Mouse (Mus musculus) midbrain, embryonic 10.5 days (tissue): ENCODE data around the gene Nenf. TPM values are rescaled to one million over a fixed set of nuclear protein-coding genes. Genes with fewer than 3 reads are reported as not detected.

Source experiments
- DNase-seq: peaks from one replicate; pipeline ENCODE4 v3.0.0-alpha.2; 2017; ENCODE audit warnings: low spot score
- H3K27ac ChIP-seq: fragments of 300-500 bp; sonication (generic); replicated peaks from 2 replicates; pipeline ENCODE4 v1.5.1; 2016; ENCODE audit warnings: mild to moderate bottlenecking
- H3K27me3 ChIP-seq: fragments of 300-500 bp; sonication (generic); 2 replicates; pipeline ENCODE4 v1.6.1; 2016; ENCODE audit warnings: low read depth, mild to moderate bottlenecking; ENCODE audit not compliant: poor library complexity, severe bottlenecking
- H3K36me3 ChIP-seq: fragments of 300-500 bp; sonication (generic); 2 replicates; pipeline ENCODE4 v1.6.1; 2016; ENCODE audit warnings: mild to moderate bottlenecking, moderate library complexity
- H3K4me1 ChIP-seq: fragments of 300-500 bp; sonication (generic); 2 replicates; pipeline ENCODE4 v1.6.1; 2016
- H3K4me3 ChIP-seq: fragments of 300-500 bp; sonication (generic); 2 replicates; pipeline ENCODE4 v1.5.1; 2016; ENCODE audit warnings: mild to moderate bottlenecking, moderate library complexity
- H3K9me3 ChIP-seq: fragments of 300-500 bp; sonication (generic); replicated peaks from 2 replicates; pipeline ENCODE4 v1.6.1; 2016; ENCODE audit warnings: mild to moderate bottlenecking
- WGBS: fragments of 180-500 bp; shearing (Covaris S2); methylation state at CpG from one replicate; pipeline ENCODE4 v1.1.7; 2016; 5-methylcytosine and 5-hydroxymethylcytosine counted together
- polyA plus RNA-seq: library from polyadenylated mRNA; unstranded; fragments of >200 nt; fragmentation: Nextera tagmentation; extraction: Ambion mirVana; gene quantifications from 2 replicates; pipeline ENCODE4 v1.2.1, GENCODE M21; 2016

Gene Nenf
- polyA plus RNA-seq, 1 experiment from 2014 or later: 49.4 TPM

- Histone ChIP-seq H3K4me3 (no peak overlapping the region), H3K4me1 (no peaks in the 10 kb centered on the region), H3K9me3 (no peaks in the 10 kb centered on the region), H3K27ac (no peak overlapping the region), H3K36me3 (no peaks in the 10 kb centered on the region), H3K27me3 (no peaks in the 10 kb centered on the region)
- WGBS: 59% methylated on average over 3 of the region's 3 CpGs
- no peak for DNase-seq
Measured at GRCm38 (mm10) chr1:191295784-191296183, 22.2 kb downstream of the Nenf start.

DNA sequence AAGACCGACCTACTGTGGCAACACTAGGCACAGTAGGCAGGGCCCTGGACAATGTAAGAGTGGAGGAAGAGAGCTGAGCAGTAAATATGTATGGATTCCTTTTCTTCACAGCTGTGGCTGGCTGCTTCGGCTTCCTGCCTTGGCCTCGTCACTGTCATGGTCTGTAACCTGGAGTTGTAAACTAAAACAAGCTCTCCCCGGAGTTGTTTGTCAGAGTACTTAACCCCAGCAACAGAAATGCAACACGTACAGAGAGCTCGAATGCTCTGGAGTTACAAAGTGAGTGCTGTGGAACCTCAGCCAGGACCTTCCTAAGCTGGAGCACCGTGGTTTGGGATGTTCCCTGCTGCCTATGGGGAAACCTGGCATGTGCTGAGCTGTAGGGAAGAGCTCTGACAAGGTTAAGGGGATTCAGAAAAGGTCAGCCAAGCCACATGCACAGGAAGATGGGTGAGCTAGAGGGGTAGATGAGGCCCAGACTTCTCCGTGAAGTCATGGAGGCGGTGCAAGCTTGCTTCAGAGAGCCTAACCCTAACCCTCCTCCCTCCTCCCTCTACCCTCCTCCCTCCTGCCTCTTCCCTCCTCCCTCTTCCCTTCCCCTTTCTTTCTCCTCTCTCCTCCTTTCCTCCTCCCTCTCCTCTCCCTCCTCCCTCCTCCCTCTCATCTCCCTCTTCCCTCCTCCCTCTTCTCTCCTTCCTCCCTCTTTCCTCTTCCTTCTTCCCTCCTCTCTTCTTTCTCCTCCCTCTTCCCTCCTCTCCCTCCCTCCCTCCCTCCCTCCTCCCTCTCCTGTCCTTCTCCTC, 23.8 kb downstream of the Nenf start:
- Histone ChIP-seq H3K4me1 (no peaks in the 10 kb centered on the region), H3K27me3 (no peaks in the 10 kb centered on the region), H3K36me3 (no peaks in the 10 kb centered on the region), H3K4me3 (no peak overlapping the region), H3K27ac (no peak overlapping the region), H3K9me3 (no peaks in the 10 kb centered on the region)
- 71% methylated on average over 9 of the region's 9 CpGs for WGBS
- no peak for DNase-seq

- Histone ChIP-seq H3K9me3 (no peaks in the 10 kb centered on the region), H3K27ac (no peak overlapping the region), H3K36me3 (no peaks in the 10 kb centered on the region), H3K4me3 (no peak overlapping the region), H3K4me1 (no peaks in the 10 kb centered on the region), H3K27me3 (no peaks in the 10 kb centered on the region)
- 88% methylated on average over 2 of the region's 2 CpGs for WGBS
- no peak for DNase-seq
Measured at GRCm38 (mm10) chr1:191293051-191293450, 24.9 kb downstream of the Nenf start.

DNA sequence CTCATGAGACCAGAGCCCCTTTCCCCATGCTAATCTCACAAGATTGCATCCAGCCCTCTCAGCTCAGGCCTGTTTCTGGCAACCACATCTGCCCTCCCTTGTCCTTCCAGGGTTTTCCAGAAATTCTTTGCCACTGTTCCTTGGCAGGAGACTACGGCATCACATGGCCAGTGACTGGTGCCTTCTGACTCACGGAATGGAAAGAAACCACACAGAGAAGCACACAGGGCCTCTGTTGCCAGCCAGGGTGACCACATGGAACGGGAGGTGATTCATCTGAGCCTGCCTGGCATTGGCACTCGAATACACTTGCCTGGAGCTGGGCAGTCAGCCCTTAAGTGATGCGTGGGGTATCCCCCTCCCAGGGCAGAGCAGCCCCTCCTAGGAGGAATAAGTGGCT, 25.6 kb downstream of the Nenf start:
- no peak for DNase-seq
- Histone ChIP-seq H3K4me3 (no peak overlapping the region), H3K9me3 (no peaks in the 10 kb centered on the region), H3K27ac (no peak overlapping the region), H3K27me3 (no peaks in the 10 kb centered on the region), H3K4me1 (no peaks in the 10 kb centered on the region), H3K36me3 (no peaks in the 10 kb centered on the region)
- WGBS: 80% methylated on average over 5 of the region's 5 CpGs

GRCm38 (mm10) chr1:191288762-191289161, 29.2 kb downstream of the Nenf start:
- Histone ChIP-seq H3K27me3 (no peaks in the 10 kb centered on the region), H3K27ac (no peak overlapping the region), H3K4me3 (no peak overlapping the region), H3K36me3 (no peaks in the 10 kb centered on the region), H3K9me3 (no peaks in the 10 kb centered on the region), H3K4me1 (no peaks in the 10 kb centered on the region)
- peak; percentile 45 for DNase-seq
- 31% methylated on average over 8 of the region's 8 CpGs for WGBS

GRCm38 (mm10) chr1:191284502-191284901, 33.5 kb downstream of the Nenf start:
- no peak for DNase-seq
- H3K9me3 ChIP-seq: no peaks in the 10 kb centered on the region
- WGBS: 90% methylated on average over 8 of the region's 8 CpGs

DNA sequence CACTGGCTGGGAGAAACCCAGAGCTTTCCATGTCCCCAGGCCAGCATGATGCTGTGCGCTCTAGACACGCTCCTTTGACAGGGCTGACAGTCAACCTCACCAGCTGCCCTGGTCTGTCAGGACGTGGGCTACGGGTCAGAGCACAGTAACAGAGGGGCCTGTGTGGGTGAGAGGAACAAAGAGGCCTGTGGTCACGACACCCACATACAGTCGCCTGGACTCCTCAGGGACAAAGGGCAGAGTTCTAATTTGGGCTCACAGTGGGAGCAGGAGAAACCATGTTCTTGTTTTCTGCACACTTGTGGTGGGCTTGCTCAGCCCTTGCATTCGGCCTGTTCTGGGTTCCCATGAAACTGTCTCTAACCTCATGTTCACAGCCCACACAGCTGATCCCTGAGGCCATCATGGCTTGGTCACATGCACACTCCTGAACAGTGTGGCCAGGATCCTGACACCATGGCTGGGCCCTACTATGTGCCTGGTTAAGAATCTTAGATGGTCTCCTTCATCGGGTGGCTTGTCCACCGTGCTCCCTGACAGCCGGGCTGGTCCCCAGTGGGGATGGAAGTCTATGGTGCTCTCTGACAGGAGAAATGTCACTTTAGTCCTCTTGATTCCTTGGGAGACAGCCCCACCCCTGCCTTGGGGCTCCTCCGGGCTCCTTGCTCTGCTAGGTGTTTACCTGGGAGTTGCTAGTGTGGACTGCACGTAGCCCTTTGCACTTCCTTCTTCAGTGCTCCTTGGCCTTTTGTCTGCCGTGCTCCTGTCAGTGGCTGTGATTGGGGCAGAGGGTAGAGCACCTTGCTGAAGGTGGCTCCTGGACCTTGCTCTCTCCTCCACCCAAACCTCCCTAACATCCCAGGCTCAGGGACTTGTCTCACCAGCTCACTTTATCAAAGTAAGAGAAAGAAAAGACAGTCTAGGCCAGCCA, 34.6 kb downstream of the Nenf start:
- H3K4me3 ChIP-seq: no peak overlapping the region
- peaks cover 15% of the 10 kb centered on the region for H3K4me1 ChIP-seq
- no peaks in the 10 kb centered on the region for H3K36me3 ChIP-seq
- DNase-seq: no peak
- no peaks in the 10 kb centered on the region for H3K27me3 ChIP-seq
- H3K27ac ChIP-seq: no peak overlapping the region
- 83% methylated on average over 13 of the region's 13 CpGs for WGBS
- H3K9me3 ChIP-seq: no peaks in the 10 kb centered on the region

More at GRCm38 (mm10) chr1:191284502-191284901, 33.5 kb downstream of the Nenf start:
- Histone ChIP-seq H3K4me1 (peaks cover 15% of the 10 kb centered on the region), H3K4me3 (no peak overlapping the region), H3K27me3 (no peaks in the 10 kb centered on the region), H3K27ac (no peak overlapping the region), H3K36me3 (no peaks in the 10 kb centered on the region)

- no peak overlapping the region for H3K27ac ChIP-seq
- H3K36me3 ChIP-seq: no peaks in the 10 kb centered on the region
- H3K4me1 ChIP-seq: peaks cover 25% of the 10 kb centered on the region
- DNase-seq: no peak
- no peaks in the 10 kb centered on the region for H3K27me3 ChIP-seq
- 100% methylated on average over 1 of the region's 1 CpGs for WGBS
- no peaks in the 10 kb centered on the region for H3K9me3 ChIP-seq
- H3K4me3 ChIP-seq: no peak overlapping the region
Measured at GRCm38 (mm10) chr1:191282319-191282718, 35.7 kb downstream of the Nenf start.

DNA sequence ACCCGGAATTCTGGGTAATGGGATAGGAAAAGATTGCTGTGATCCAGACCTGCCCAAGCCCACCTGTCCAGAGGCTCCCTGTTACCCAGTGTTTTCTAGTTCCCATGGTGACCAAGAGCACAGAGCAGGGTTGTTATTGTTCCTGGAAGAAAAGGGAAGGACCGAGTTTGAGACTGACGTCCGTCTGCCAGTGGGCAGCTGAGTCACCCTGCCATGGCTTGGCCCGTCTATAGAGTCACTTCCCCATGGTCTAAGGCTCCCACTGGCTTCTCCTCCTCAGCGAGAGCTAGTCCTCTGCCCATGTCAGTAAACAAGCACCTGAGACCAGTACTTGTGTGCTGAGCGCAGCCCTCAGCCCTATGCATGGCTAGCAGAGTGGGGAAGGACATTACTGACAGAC, 36.8 kb downstream of the Nenf start:
- DNase-seq: no peak
- no peak overlapping the region for H3K4me3 ChIP-seq

GRCm38 (mm10) chr1:191278324-191278723, 39.7 kb downstream of the Nenf start:
- Histone ChIP-seq H3K9me3 (no peaks in the 10 kb centered on the region), H3K27ac (no peak overlapping the region), H3K4me1 (peaks cover 26% of the 10 kb centered on the region), H3K36me3 (no peaks in the 10 kb centered on the region), H3K4me3 (no peak overlapping the region), H3K27me3 (0 out of 2 replicates have a peak, but pooled peaks cover 7% of the 10 kb centered on the region)
- 88% methylated on average over 4 of the region's 4 CpGs for WGBS
- DNase-seq: no peak

More for the DNA sequence above, 36.8 kb downstream of the Nenf start:
- Histone ChIP-seq H3K27ac (no peak overlapping the region), H3K9me3 (no peaks in the 10 kb centered on the region), H3K4me1 (peaks cover 29% of the 10 kb centered on the region), H3K27me3 (no peaks in the 10 kb centered on the region), H3K36me3 (no peaks in the 10 kb centered on the region)
- whole genome bisulfite sequencing: 68% methylated on average over 7 of the region's 7 CpGs

- Histone ChIP-seq H3K4me3 (no peak overlapping the region), H3K27me3 (0 out of 2 replicates have a peak, but pooled peaks cover 7% of the 10 kb centered on the region), H3K9me3 (no peaks in the 10 kb centered on the region), H3K27ac (no peak overlapping the region), H3K36me3 (no peaks in the 10 kb centered on the region), H3K4me1 (peaks cover 26% of the 10 kb centered on the region)
- WGBS: 84% methylated on average over 14 of the region's 14 CpGs
- DNase-seq: no peak
Measured at GRCm38 (mm10) chr1:191277549-191278059, 40.4 kb downstream of the Nenf start.

DNA sequence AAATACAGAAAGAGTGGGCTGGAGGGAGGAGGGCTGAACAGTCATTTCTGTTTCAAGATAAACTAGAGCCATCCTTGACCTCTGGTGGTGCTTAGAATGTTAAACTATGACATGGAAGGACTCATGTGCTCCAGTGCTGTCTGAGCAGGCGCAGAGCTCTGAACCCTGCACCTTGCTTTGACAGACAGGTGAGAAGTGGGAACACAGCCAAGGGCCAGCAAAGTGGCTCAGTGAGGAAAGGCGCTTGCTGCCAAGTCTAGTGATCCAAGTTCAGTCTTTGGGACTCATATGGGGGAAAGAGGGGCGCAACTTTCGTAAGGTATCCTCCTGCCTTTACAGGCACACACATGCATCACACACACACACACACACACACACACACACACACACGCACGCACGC, 41.8 kb downstream of the Nenf start:
- Histone ChIP-seq H3K9me3 (no peaks in the 10 kb centered on the region), H3K36me3 (no peaks in the 10 kb centered on the region), H3K4me1 (peaks cover 19% of the 10 kb centered on the region), H3K27ac (no peak overlapping the region), H3K4me3 (no peak overlapping the region), H3K27me3 (0 out of 2 replicates have a peak, but pooled peaks cover 7% of the 10 kb centered on the region)
- WGBS: 96% methylated on average over 4 of the region's 7 CpGs
- no peak for DNase-seq
